Mouse (Mus musculus): ENCODE data around the gene Fam111a. TPM values are rescaled to one million over a fixed set of nuclear protein-coding genes. Genes with fewer than 3 reads are reported as not detected.

Fam111a gene
- polyA plus RNA-seq, 1 experiment from 2014 or later: 23.5 TPM

DNA sequence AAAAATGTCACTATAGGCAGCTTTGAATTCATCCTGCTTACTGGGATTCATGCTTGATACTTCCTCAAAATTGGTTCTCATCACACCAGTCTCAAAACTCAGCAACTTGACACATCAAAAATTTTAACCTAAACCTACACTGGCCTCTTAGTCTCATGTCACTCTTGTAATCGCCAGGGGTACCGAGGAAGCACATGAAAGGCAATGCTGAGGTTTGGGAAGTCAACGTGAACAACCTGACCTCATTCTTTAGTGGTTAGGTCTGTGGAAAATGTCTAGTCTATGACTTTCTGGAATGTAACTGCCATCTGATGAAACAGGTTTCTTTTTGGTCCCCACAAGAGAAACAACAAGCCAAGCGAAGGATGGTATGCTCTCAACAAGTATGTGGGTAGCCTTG is 89.4 kb downstream of the Fam111a start:
- WGBS: 89% methylated on average over 4 of the region's 4 CpGs
- Histone ChIP-seq H3K4me1 (ENCODE audit: control insufficient read depth, insufficient read depth, low read length) (no peaks in the 10 kb centered on the region), H3K9ac (ENCODE audit: low read length) (no peak overlapping the region), H3K4me2 (ENCODE audit: low read depth, low read length) (no peak overlapping the region), H3K36me3 (ENCODE audit: control insufficient read depth, insufficient read depth, low read length) (no peaks in the 10 kb centered on the region), H3K27ac (ENCODE audit: low read length) (no peak overlapping the region), H3K4me3 (replicated peaks; ENCODE audit: low read length) (no peak overlapping the region), H3K9me3 (replicated peaks; ENCODE audit: control insufficient read depth, low read length) (no peaks in the 10 kb centered on the region), H3K27me3 (ENCODE audit: control insufficient read depth, insufficient read depth, low read length) (no peaks in the 10 kb centered on the region)
- no peak for ATAC-seq (ENCODE audit: insufficient read depth, low FRiP score)

DNA sequence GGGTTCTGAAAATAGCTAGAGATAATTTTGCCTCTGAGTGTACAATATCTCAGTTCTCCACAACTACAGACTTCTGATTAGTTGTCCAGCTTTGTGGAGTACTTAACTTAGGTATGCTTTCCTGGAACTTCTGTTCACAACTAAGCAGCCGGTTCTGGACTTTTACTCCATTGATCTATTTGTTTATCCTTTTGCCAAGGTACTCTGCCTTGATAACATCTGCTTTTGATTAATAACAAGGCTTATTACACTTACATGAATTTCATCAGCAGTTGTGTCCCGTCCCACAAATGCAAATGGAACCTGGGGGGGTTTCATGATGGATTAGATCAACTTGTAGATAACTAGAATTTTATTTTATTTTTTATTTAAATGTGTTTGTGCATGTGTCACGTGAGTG is 91.3 kb downstream of the Fam111a start:
- ATAC-seq (ENCODE audit: insufficient read depth, low FRiP score): no peak
- no peaks in the 10 kb centered on the region for H3K27me3 ChIP-seq (ENCODE audit: control insufficient read depth, insufficient read depth, low read length)
- H3K4me3 ChIP-seq (replicated peaks; ENCODE audit: low read length): no peak overlapping the region
- H3K36me3 ChIP-seq (ENCODE audit: control insufficient read depth, insufficient read depth, low read length): no peaks in the 10 kb centered on the region
- H3K9ac ChIP-seq (ENCODE audit: low read length): no peak overlapping the region
- no peaks in the 10 kb centered on the region for H3K9me3 ChIP-seq (replicated peaks; ENCODE audit: control insufficient read depth, low read length)
- no peaks in the 10 kb centered on the region for H3K4me1 ChIP-seq (ENCODE audit: control insufficient read depth, insufficient read depth, low read length)
- no peak overlapping the region for H3K27ac ChIP-seq (ENCODE audit: low read length)
- 50% methylated on average over 3 of the region's 3 CpGs for WGBS
- no peak overlapping the region for H3K4me2 ChIP-seq (ENCODE audit: low read depth, low read length)

DNA sequence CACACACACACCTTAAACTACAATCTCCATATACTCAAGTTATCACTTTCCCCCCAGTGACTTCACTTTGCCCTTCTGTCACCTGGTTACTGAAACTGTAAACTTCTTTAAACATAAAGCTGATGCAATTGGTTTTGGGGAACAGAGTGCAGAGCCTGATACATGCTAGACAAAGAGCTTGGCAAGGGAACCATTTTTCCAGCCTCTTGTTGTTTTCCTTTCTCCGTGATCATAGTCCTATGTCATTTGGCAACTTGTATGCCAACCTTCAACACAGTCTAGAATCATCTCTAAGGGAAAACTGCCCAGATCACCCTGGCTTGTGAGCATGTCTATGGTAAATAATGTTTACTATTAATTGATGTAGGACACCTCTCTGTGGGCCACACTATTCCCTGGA is 92.5 kb downstream of the Fam111a start:
- Histone ChIP-seq H3K27ac (ENCODE audit: low read length) (no peak overlapping the region), H3K4me1 (ENCODE audit: control insufficient read depth, insufficient read depth, low read length) (no peaks in the 10 kb centered on the region), H3K4me3 (replicated peaks; ENCODE audit: low read length) (no peak overlapping the region), H3K4me2 (ENCODE audit: low read depth, low read length) (no peak overlapping the region), H3K36me3 (ENCODE audit: control insufficient read depth, insufficient read depth, low read length) (no peaks in the 10 kb centered on the region), H3K9me3 (replicated peaks; ENCODE audit: control insufficient read depth, low read length) (no peaks in the 10 kb centered on the region), H3K27me3 (ENCODE audit: control insufficient read depth, insufficient read depth, low read length) (no peaks in the 10 kb centered on the region), H3K9ac (ENCODE audit: low read length) (no peak overlapping the region)
- ATAC-seq (ENCODE audit: insufficient read depth, low FRiP score): no peak
- 74% methylated on average over 1 of the region's 1 CpGs for WGBS

Other genes with a start within 250 kb of the Fam111a start
- not detected in 2 replicates for gene Olfr1436, start 246.6 kb upstream of the Fam111a start, polyA plus RNA-seq (2015; fragmentation: Nextera tagmentation; extraction: Ambion mirVana)
- not detected in 2 replicates for gene Olfr1437, start 220.6 kb upstream of the Fam111a start, polyA plus RNA-seq (2015; fragmentation: Nextera tagmentation; extraction: Ambion mirVana)
- not detected in 2 replicates for gene Olfr1438-ps1, start 209.8 kb upstream of the Fam111a start, polyA plus RNA-seq (2015; fragmentation: Nextera tagmentation; extraction: Ambion mirVana)
- gene Olfr1440, start 158.5 kb upstream of the Fam111a start, polyA plus RNA-seq (2015; fragmentation: Nextera tagmentation; extraction: Ambion mirVana): not detected in 2 replicates
- gene Olfr1441, start 128.3 kb upstream of the Fam111a start, polyA plus RNA-seq (2015; fragmentation: Nextera tagmentation; extraction: Ambion mirVana): not detected in 2 replicates
- gene Pfpl, start 117.8 kb upstream of the Fam111a start, polyA plus RNA-seq (2015; fragmentation: Nextera tagmentation; extraction: Ambion mirVana): not detected in 2 replicates
- gene Mpeg1, start 85.0 kb upstream of the Fam111a start, polyA plus RNA-seq (2015; fragmentation: Nextera tagmentation; extraction: Ambion mirVana): 1.3 and 1.8 TPM in 2 replicates
- 14.7 and 15.7 TPM in 2 replicates for gene Dtx4, start 44.3 kb upstream of the Fam111a start, polyA plus RNA-seq (2015; fragmentation: Nextera tagmentation; extraction: Ambion mirVana)
- 0.70 and 1.0 TPM in 2 replicates for gene Gm4952, start 54.2 kb downstream of the Fam111a start, polyA plus RNA-seq (2015; fragmentation: Nextera tagmentation; extraction: Ambion mirVana)
- 0.05 TPM in 1 of 2 replicates, not detected in the other for gene Glyat, start 87.6 kb downstream of the Fam111a start, polyA plus RNA-seq (2015; fragmentation: Nextera tagmentation; extraction: Ambion mirVana)
- not detected in 2 replicates for gene Olfr1442, start 124.7 kb downstream of the Fam111a start, polyA plus RNA-seq (2015; fragmentation: Nextera tagmentation; extraction: Ambion mirVana)
- gene Olfr1443, start 132.4 kb downstream of the Fam111a start, polyA plus RNA-seq (2015; fragmentation: Nextera tagmentation; extraction: Ambion mirVana): not detected in 2 replicates
- 0.45 and 0.76 TPM in 2 replicates for gene Keg1, start 150.0 kb downstream of the Fam111a start, polyA plus RNA-seq (2015; fragmentation: Nextera tagmentation; extraction: Ambion mirVana)
- gene Cntf, start 219.9 kb downstream of the Fam111a start, polyA plus RNA-seq (2015; fragmentation: Nextera tagmentation; extraction: Ambion mirVana): 0.99 and 1.4 TPM in 2 replicates